Mouse (Mus musculus) lung, postnatal 0 days (tissue): ENCODE results near the gene Ubash3b. TPM values are rescaled to one million over a fixed set of nuclear protein-coding genes. Genes with fewer than 3 reads are reported as not detected.

Experiments used
- ATAC-seq: fragments of 200-750 bp; cut with Nextera tagmentation; 2 replicates; pipeline ENCODE4 v1.8.0; 2017; ENCODE audit warnings: moderate library complexity
- DNase-seq: peaks from one replicate; pipeline ENCODE4 v3.0.0-alpha.2; 2016; ENCODE audit warnings: low spot score
- H3K27ac ChIP-seq: fragments of 300-500 bp; sonication (generic); 2 replicates; pipeline ENCODE4 v1.5.1; 2014; ENCODE audit warnings: antibody characterized with exemption, mild to moderate bottlenecking, low read length, mixed read lengths
- H3K27me3 ChIP-seq: fragments of 300-500 bp; sonication (generic); replicated peaks from 2 replicates; pipeline ENCODE4 v1.6.1; 2014; ENCODE audit warnings: low read length, mixed read lengths; ENCODE audit not compliant: insufficient read depth
- H3K36me3 ChIP-seq: fragments of 300-500 bp; sonication (generic); 2 replicates; pipeline ENCODE4 v1.6.1; 2014; ENCODE audit warnings: low read length, mixed read lengths; ENCODE audit not compliant: insufficient read depth
- H3K4me1 ChIP-seq: fragments of 300-500 bp; sonication (generic); 2 replicates; pipeline ENCODE4 v1.6.1; 2014; ENCODE audit warnings: antibody characterized with exemption, low read depth, low read length, mixed read lengths; ENCODE audit not compliant: insufficient read depth
- H3K4me2 ChIP-seq: fragments of 300-500 bp; sonication (generic); replicated peaks from 2 replicates; pipeline ENCODE4 v1.6.1; 2014; ENCODE audit warnings: low read depth, mild to moderate bottlenecking, low read length, moderate library complexity, mixed read lengths
- H3K4me3 ChIP-seq: fragments of 300-500 bp; sonication (generic); 2 replicates; pipeline ENCODE4 v1.5.1; 2014; ENCODE audit warnings: low read depth, low read length
- H3K9ac ChIP-seq: fragments of 300-500 bp; sonication (generic); replicated peaks from 2 replicates; pipeline ENCODE4 v1.6.1; 2014; ENCODE audit warnings: low read depth, mild to moderate bottlenecking
- H3K9me3 ChIP-seq: fragments of 300-500 bp; sonication (generic); 2 replicates; pipeline ENCODE4 v1.6.1; 2016; ENCODE audit warnings: low read length, mixed read lengths
- CTCF ChIP-seq: IDR thresholded peaks from 2 replicates; pipeline ENCODE4 v1.5.1; 2016; ENCODE audit warnings: antibody characterized with exemption, mild to moderate bottlenecking
- EP300 ChIP-seq: IDR thresholded peaks from 2 replicates; pipeline ENCODE4 v1.6.1; 2016; ENCODE audit warnings: antibody characterized with exemption, mild to moderate bottlenecking, control low read depth
- WGBS: fragments of 180-500 bp; shearing (Covaris S2); extraction: QIAGEN DNeasy Blood & Tissue Kit; methylation state at CpG from one replicate; pipeline ENCODE4 v1.1.7; 2014; 5-methylcytosine and 5-hydroxymethylcytosine counted together
- polyA plus RNA-seq: library from polyadenylated mRNA; unstranded; fragments of >200 nt; fragmentation: Nextera tagmentation; extraction: Ambion mirVana; gene quantifications from 2 replicates; pipeline ENCODE4 v1.2.1, GENCODE M21; 2015

Gene Ubash3b
- polyA plus RNA-seq, 1 experiment from 2014 or later: 4.1 TPM

GRCm38 (mm10) chr9:41109749-41110148 lies 51.7 kb downstream of the Ubash3b start:
- H3K9me3 ChIP-seq: no peaks in the 10 kb centered on the region
- no peaks in the 10 kb centered on the region for H3K36me3 ChIP-seq
- no peak for ATAC-seq
- H3K4me3 ChIP-seq: no peak overlapping the region
- peaks cover 15% of the 10 kb centered on the region; the same call in 1 of the 2 replicates for H3K4me1 ChIP-seq
- H3K9ac ChIP-seq: no peak overlapping the region
- no peak overlapping the region for H3K4me2 ChIP-seq
- 81% methylated on average over 7 of the region's 7 CpGs for WGBS
- no peak for DNase-seq
- no peak overlapping the region for H3K27ac ChIP-seq
- TF ChIP-seq CTCF: no peak
- H3K27me3 ChIP-seq: no peaks in the 10 kb centered on the region

- WGBS: 31% methylated on average over 14 of the region's 14 CpGs
- Histone ChIP-seq H3K4me1 (peaks cover 15% of the 10 kb centered on the region; the same call in 1 of the 2 replicates), H3K4me3 (no peak overlapping the region), H3K9me3 (no peaks in the 10 kb centered on the region), H3K36me3 (no peaks in the 10 kb centered on the region), H3K9ac (no peak overlapping the region), H3K27me3 (no peaks in the 10 kb centered on the region), H3K4me2 (no peak overlapping the region), H3K27ac (no peak overlapping the region)
- ATAC-seq (peak; percentile 56), DNase-seq (peak; percentile 71)
- no peak for TF ChIP-seq EP300
- TF ChIP-seq CTCF: no peak
Observed at GRCm38 (mm10) chr9:41108324-41109180, 52.9 kb downstream of the Ubash3b start.

GRCm38 (mm10) chr9:41105201-41105643 lies 56.3 kb downstream of the Ubash3b start:
- Histone ChIP-seq H3K9ac (no peak overlapping the region), H3K27ac (no peak overlapping the region), H3K36me3 (no peaks in the 10 kb centered on the region), H3K9me3 (no peaks in the 10 kb centered on the region), H3K4me3 (no peak overlapping the region), H3K4me2 (no peak overlapping the region), H3K27me3 (no peaks in the 10 kb centered on the region), H3K4me1 (peaks cover 15% of the 10 kb centered on the region; the same call in 1 of the 2 replicates)
- 45% methylated on average over 7 of the region's 7 CpGs for WGBS
- ATAC-seq: peak; percentile 58
- TF ChIP-seq CTCF (no peak), EP300 (no peak)
- peak; percentile 67 for DNase-seq

GRCm38 (mm10) chr9:41103722-41104121 lies 57.8 kb downstream of the Ubash3b start:
- no peaks in the 10 kb centered on the region for H3K9me3 ChIP-seq
- no peak overlapping the region for H3K27ac ChIP-seq
- H3K27me3 ChIP-seq: no peaks in the 10 kb centered on the region
- ATAC-seq: no peak
- no peak overlapping the region for H3K4me3 ChIP-seq
- 92% methylated on average over 8 of the region's 8 CpGs for WGBS
- H3K4me2 ChIP-seq: no peak overlapping the region
- H3K4me1 ChIP-seq: peaks cover 15% of the 10 kb centered on the region; the same call in 1 of the 2 replicates
- no peak overlapping the region for H3K9ac ChIP-seq
- no peak for DNase-seq
- no peak for TF ChIP-seq EP300
- TF ChIP-seq CTCF: no peak
- no peaks in the 10 kb centered on the region for H3K36me3 ChIP-seq

GRCm38 (mm10) chr9:41102613-41103012 lies 58.9 kb downstream of the Ubash3b start:
- Histone ChIP-seq H3K4me3 (no peak overlapping the region), H3K36me3 (no peaks in the 10 kb centered on the region), H3K27me3 (no peaks in the 10 kb centered on the region), H3K4me1 (peaks cover 7% of the 10 kb centered on the region; the same call in 1 of the 2 replicates), H3K9me3 (no peaks in the 10 kb centered on the region), H3K4me2 (no peak overlapping the region), H3K27ac (no peak overlapping the region), H3K9ac (no peak overlapping the region)
- WGBS: 61% methylated on average over 10 of the region's 10 CpGs
- ATAC-seq (no peak), DNase-seq (peak; percentile 30)
- no peak for TF ChIP-seq CTCF
- no peak for TF ChIP-seq EP300

GRCm38 (mm10) chr9:41099897-41100296 lies 61.6 kb downstream of the Ubash3b start:
- no peak overlapping the region for H3K27ac ChIP-seq
- no peaks in the 10 kb centered on the region for H3K36me3 ChIP-seq
- ATAC-seq (no peak), DNase-seq (no peak)
- H3K9me3 ChIP-seq: no peaks in the 10 kb centered on the region
- no peak overlapping the region for H3K9ac ChIP-seq
- 81% methylated on average over 8 of the region's 8 CpGs for WGBS
- TF ChIP-seq CTCF (no peak), EP300 (no peak)
- no peaks in the 10 kb centered on the region for H3K4me1 ChIP-seq
- H3K4me3 ChIP-seq: no peak overlapping the region
- no peak overlapping the region for H3K4me2 ChIP-seq
- no peaks in the 10 kb centered on the region for H3K27me3 ChIP-seq
